Mouse (Mus musculus) heart, embryonic 13.5 days (tissue): ENCODE data around the gene Ecm1. TPM values are rescaled to one million over a fixed set of nuclear protein-coding genes. Genes with fewer than 3 reads are reported as not detected.

Experiments
- ATAC-seq: fragments of 200-750 bp; cut with Nextera tagmentation; 2 replicates; pipeline ENCODE4 v1.8.0; 2017; ENCODE audit warnings: moderate TSS enrichment; ENCODE audit not compliant: insufficient number of reproducible peaks, low FRiP score, low TSS enrichment; ENCODE audit errors: extremely low read depth
- H3K27ac ChIP-seq: fragments of 300-500 bp; sonication (generic); replicated peaks from 2 replicates; pipeline ENCODE4 v1.5.1; 2015; ENCODE audit warnings: moderate library complexity, mild to moderate bottlenecking, inconsistent platforms
- H3K27me3 ChIP-seq: fragments of 300-500 bp; sonication (generic); replicated peaks from 2 replicates; pipeline ENCODE4 v1.6.1; 2015; ENCODE audit warnings: mild to moderate bottlenecking, inconsistent platforms
- H3K36me3 ChIP-seq: fragments of 300-500 bp; sonication (generic); 2 replicates; pipeline ENCODE4 v1.6.1; 2015; ENCODE audit warnings: mild to moderate bottlenecking, inconsistent platforms
- H3K4me1 ChIP-seq: fragments of 300-500 bp; sonication (generic); 2 replicates; pipeline ENCODE4 v1.6.1; 2015; ENCODE audit warnings: inconsistent platforms
- H3K4me2 ChIP-seq: fragments of 300-500 bp; sonication (generic); 2 replicates; pipeline ENCODE4 v1.6.1; 2015; ENCODE audit warnings: inconsistent platforms, mild to moderate bottlenecking, moderate library complexity
- H3K4me3 ChIP-seq: fragments of 300-500 bp; sonication (generic); 2 replicates; pipeline ENCODE4 v1.5.1; 2015; ENCODE audit warnings: moderate library complexity, mild to moderate bottlenecking, inconsistent platforms
- H3K9ac ChIP-seq: fragments of 300-500 bp; sonication (generic); 2 replicates; pipeline ENCODE4 v1.6.1; 2015; ENCODE audit warnings: inconsistent platforms, mild to moderate bottlenecking, moderate library complexity
- H3K9me3 ChIP-seq: fragments of 300-500 bp; sonication (generic); 2 replicates; pipeline ENCODE4 v1.6.1; 2016; ENCODE audit warnings: inconsistent platforms
- WGBS: fragments of 180-500 bp; shearing (Covaris S2); methylation state at CpG from one replicate; pipeline ENCODE4 v1.1.7; 2015; ENCODE audit warnings: mixed read lengths; 5-methylcytosine and 5-hydroxymethylcytosine counted together
- microRNA-seq: library from miRNA; unstranded; fragments of <30 nt; microRNA quantifications from one replicate; pipeline ENCODE4, GENCODE M21; 2016
- polyA plus RNA-seq: library from polyadenylated mRNA; unstranded; fragments of >200 nt; fragmentation: Nextera tagmentation; extraction: Ambion mirVana; gene quantifications from 2 replicates; pipeline ENCODE4 v1.2.1, GENCODE M21; 2015

The Ecm1 gene
- polyA plus RNA-seq, 1 experiment from 2014 or later: 68.7 TPM

GRCm38 (mm10) chr3:95689171-95689915 is 50.0 kb downstream of the Ecm1 start:
- 0 out of 2 replicates have a peak, but pooled peaks cover 6% of the 10 kb centered on the region for H3K36me3 ChIP-seq
- peak overlapping the region; percentile 55 for H3K9ac ChIP-seq
- 0 out of 2 replicates have a peak overlapping the region, but pooled peaks have one; percentile 1 for H3K4me3 ChIP-seq
- H3K27me3 ChIP-seq: no peaks in the 10 kb centered on the region
- peaks cover 84% of the 10 kb centered on the region for H3K4me1 ChIP-seq
- peak; percentile 14; the same call in 1 of the 2 replicates for ATAC-seq
- 13% methylated on average over 11 of the region's 11 CpGs for WGBS
- peak overlapping the region; percentile 87 for H3K27ac ChIP-seq
- no peaks in the 10 kb centered on the region for H3K9me3 ChIP-seq
- H3K4me2 ChIP-seq: peak overlapping the region; percentile 38

GRCm38 (mm10) chr3:95687524-95688421 is 51.6 kb downstream of the Ecm1 start, which contains the start of gene Adamtsl4:
TSS of gene Adamtsl4 (minus strand) at chr3:95687917.
- H3K4me2 ChIP-seq: peak within 1 kb of the TSS; percentile 83
- H3K9me3 ChIP-seq: no peaks in the 10 kb centered on the region
- peaks cover 76% of the 10 kb centered on the region for H3K4me1 ChIP-seq
- WGBS: 4% methylated on average over 50 of the region's 50 CpGs
- ATAC-seq: peak; percentile 35; the same call in 1 of the 2 replicates
- H3K4me3 ChIP-seq: peak within 1 kb of the TSS; percentile 60
- peak within 1 kb of the TSS; percentile 81 for H3K9ac ChIP-seq
- H3K27me3 ChIP-seq: no peaks in the 10 kb centered on the region
- H3K36me3 ChIP-seq: 0 out of 2 replicates have a peak, but pooled peaks cover 6% of the 10 kb centered on the region
- H3K27ac ChIP-seq: peak within 1 kb of the TSS; percentile 87

- no peaks in the 10 kb centered on the region for H3K9me3 ChIP-seq
- H3K27ac ChIP-seq: peak overlapping the region; percentile 87
- H3K9ac ChIP-seq: peak overlapping the region; percentile 81
- 0 out of 2 replicates have a peak, but pooled peaks cover 6% of the 10 kb centered on the region for H3K36me3 ChIP-seq
- 4% methylated on average over 4 of the region's 4 CpGs for WGBS
- no peak for ATAC-seq
- H3K4me2 ChIP-seq: peak overlapping the region; percentile 83
- peak overlapping the region; percentile 60 for H3K4me3 ChIP-seq
- peaks cover 70% of the 10 kb centered on the region for H3K4me1 ChIP-seq
- no peaks in the 10 kb centered on the region for H3K27me3 ChIP-seq
Measured at GRCm38 (mm10) chr3:95687168-95687523, 52.2 kb downstream of the Ecm1 start.

GRCm38 (mm10) chr3:95686492-95687167 is 52.7 kb downstream of the Ecm1 start:
- whole genome bisulfite sequencing: 51% methylated on average over 8 of the region's 10 CpGs
- H3K9ac ChIP-seq: peak overlapping the region; percentile 81
- no peaks in the 10 kb centered on the region for H3K27me3 ChIP-seq
- peak overlapping the region; percentile 87 for H3K27ac ChIP-seq
- ATAC-seq: no peak
- H3K4me2 ChIP-seq: peak overlapping the region; percentile 83
- H3K4me1 ChIP-seq: peaks cover 75% of the 10 kb centered on the region
- H3K36me3 ChIP-seq: 0 out of 2 replicates have a peak, but pooled peaks cover 6% of the 10 kb centered on the region
- H3K4me3 ChIP-seq: peak overlapping the region; percentile 60
- H3K9me3 ChIP-seq: no peaks in the 10 kb centered on the region

GRCm38 (mm10) chr3:95685701-95686100 is 53.7 kb downstream of the Ecm1 start:
- H3K4me3 ChIP-seq: no peak overlapping the region
- H3K27me3 ChIP-seq: no peaks in the 10 kb centered on the region
- no peaks in the 10 kb centered on the region for H3K36me3 ChIP-seq
- 63% methylated on average over 2 of the region's 2 CpGs for WGBS
- H3K4me1 ChIP-seq: peaks cover 84% of the 10 kb centered on the region
- H3K9ac ChIP-seq: no peak overlapping the region
- no peak overlapping the region for H3K27ac ChIP-seq
- no peak for ATAC-seq
- H3K4me2 ChIP-seq: no peak overlapping the region
- no peaks in the 10 kb centered on the region for H3K9me3 ChIP-seq

GRCm38 (mm10) chr3:95685301-95685700 is 54.1 kb downstream of the Ecm1 start:
- Histone ChIP-seq H3K4me2 (no peak overlapping the region), H3K27me3 (no peaks in the 10 kb centered on the region), H3K4me3 (no peak overlapping the region), H3K9ac (peak overlapping the region; percentile 38; the same call in 1 of the 2 replicates), H3K9me3 (no peaks in the 10 kb centered on the region), H3K4me1 (peaks cover 85% of the 10 kb centered on the region), H3K27ac (no peak overlapping the region), H3K36me3 (no peaks in the 10 kb centered on the region)
- WGBS: 75% methylated on average over 4 of the region's 4 CpGs
- ATAC-seq: no peak

- Histone ChIP-seq H3K4me1 (peaks cover 84% of the 10 kb centered on the region), H3K27ac (no peak overlapping the region), H3K4me3 (no peak overlapping the region), H3K36me3 (peaks cover under 1% of the 10 kb centered on the region; the same call in 1 of the 2 replicates), H3K9ac (0 out of 2 replicates have a peak overlapping the region, but pooled peaks have one; percentile 38), H3K9me3 (no peaks in the 10 kb centered on the region), H3K27me3 (no peaks in the 10 kb centered on the region), H3K4me2 (no peak overlapping the region)
- 42% methylated on average over 5 of the region's 8 CpGs for WGBS
- no peak for ATAC-seq
Measured at GRCm38 (mm10) chr3:95684846-95685245, 54.5 kb downstream of the Ecm1 start.

Small RNA genes lying within 50 kb of the gene (microRNA-seq; reads per million reads assigned to microRNA genes)
- not detected for gene Mir7014

Other genes starting within 250 kb of the Ecm1 start
- gene Ctsk, start 240.3 kb downstream of the Ecm1 start, polyA plus RNA-seq: 15.5 and 17.0 TPM in 2 replicates
- gene Ctss, start 212.8 kb downstream of the Ecm1 start, polyA plus RNA-seq: 12.3 and 13.4 TPM in 2 replicates
- not detected in 2 replicates for gene Hormad1, start 179.9 kb downstream of the Ecm1 start, polyA plus RNA-seq
- gene Golph3l, start 150.6 kb downstream of the Ecm1 start, polyA plus RNA-seq: 23.3 and 24.7 TPM in 2 replicates
- 46.5 and 53.1 TPM in 2 replicates for gene Ensa, start 114.6 kb downstream of the Ecm1 start, polyA plus RNA-seq
- 36.0 and 36.2 TPM in 2 replicates for gene Mcl1, start 80.8 kb downstream of the Ecm1 start, polyA plus RNA-seq
- gene Adamtsl4, start 51.7 kb downstream of the Ecm1 start, polyA plus RNA-seq: 4.8 and 7.3 TPM in 2 replicates
- 39.5 and 40.0 TPM in 2 replicates for gene Tars2, start 20.6 kb upstream of the Ecm1 start, polyA plus RNA-seq
- gene Rprd2, start 79.3 kb upstream of the Ecm1 start, polyA plus RNA-seq: 17.1 and 18.0 TPM in 2 replicates
- 25.0 and 29.1 TPM in 2 replicates for gene Prpf3, start 116.3 kb upstream of the Ecm1 start, polyA plus RNA-seq
- gene Mrps21, start 131.9 kb upstream of the Ecm1 start, polyA plus RNA-seq: 362 and 399 TPM in 2 replicates
- gene Ciart, start 142.7 kb upstream of the Ecm1 start, polyA plus RNA-seq: 5.7 and 6.2 TPM in 2 replicates
- gene BC028528, start 152.4 kb upstream of the Ecm1 start, polyA plus RNA-seq: 38.1 and 41.8 TPM in 2 replicates
- gene Aph1a, start 154.4 kb upstream of the Ecm1 start, polyA plus RNA-seq: 28.8 and 33.9 TPM in 2 replicates
- gene Car14, start 165.1 kb upstream of the Ecm1 start, polyA plus RNA-seq: 26.1 and 31.5 TPM in 2 replicates
- gene Anp32e, start 189.7 kb upstream of the Ecm1 start, polyA plus RNA-seq: 164 and 182 TPM in 2 replicates